Comparison of ENCODE assay signal across 8 mouse cellular contexts in genomic region chr3:86546471-86547250, GRCm38 (mm10). TPM values are rescaled to one million over a fixed set of nuclear protein-coding genes. Genes with fewer than 3 reads are reported as not detected.
DNase-seq lines count a peak whose midpoint lies in the region; ATAC-seq and TF ChIP-seq lines count a peak whose summit lies in the region.

No protein-coding gene starts in this region.

- no peaks in the 10 kb centered on the region for H3K36me3 ChIP-seq in embryonic facial prominence, embryonic 14.5 days (ENCODE audit: control insufficient read depth, insufficient read depth, low read length)
- no peaks in the 10 kb centered on the region for H3K36me3 ChIP-seq in heart, embryonic 13.5 days
- H3K36me3 ChIP-seq in kidney, embryonic 14.5 days (ENCODE audit: control insufficient read depth, insufficient read depth, low read length) = no peaks in the 10 kb centered on the region
- no peaks in the 10 kb centered on the region for H3K36me3 ChIP-seq in liver, embryonic 14.5 days (replicated peaks; ENCODE audit: control insufficient read depth, insufficient read depth, low read depth)
- no peaks in the 10 kb centered on the region for H3K36me3 ChIP-seq in testis, adult 2 months (ENCODE audit: control insufficient read depth, insufficient read depth, low read length)

- H3K4me3 ChIP-seq in embryonic facial prominence, embryonic 14.5 days (ENCODE audit: low read depth, low read length) = peak overlapping the region; percentile 55
- peak overlapping the region; percentile 63 for H3K4me3 ChIP-seq in heart, embryonic 13.5 days
- H3K4me3 ChIP-seq in kidney, embryonic 14.5 days (ENCODE audit: low read length) = peak overlapping the region; percentile 24
- peak overlapping the region; percentile 42 to 44 for H3K4me3 ChIP-seq in liver, embryonic 14.5 days (ENCODE audit: insufficient read depth in 1 of 2, low read depth in 2 of 2, low read length in 2 of 2)
- peak overlapping the region; percentile 65 for H3K4me3 ChIP-seq in testis, adult 2 months (ENCODE audit: control insufficient read depth, low read depth, low read length)

- no peaks in the 10 kb centered on the region for H3K9me3 ChIP-seq in embryonic facial prominence, embryonic 14.5 days (ENCODE audit: control insufficient read depth, low read length)
- no peaks in the 10 kb centered on the region for H3K9me3 ChIP-seq in heart, embryonic 13.5 days
- H3K9me3 ChIP-seq in kidney, embryonic 14.5 days (ENCODE audit: control insufficient read depth, low read length) = no peaks in the 10 kb centered on the region
- H3K9me3 ChIP-seq in liver, embryonic 14.5 days (ENCODE audit: control insufficient read depth, low read length) = no peaks in the 10 kb centered on the region

- no peak for TF ChIP-seq EP300 in liver, embryonic 14.5 days (IDR thresholded peaks at IDR 0.05; ENCODE audit: low read depth)

- peak overlapping the region; percentile 95 for H3K9ac ChIP-seq in embryonic facial prominence, embryonic 14.5 days (ENCODE audit: low read depth, low read length)
- H3K9ac ChIP-seq in heart, embryonic 13.5 days = peak overlapping the region; percentile 81
- H3K9ac ChIP-seq in kidney, embryonic 14.5 days (ENCODE audit: low read depth, low read length) = peak overlapping the region; percentile 5; the same call in 1 of the 2 replicates
- no peak overlapping the region for H3K9ac ChIP-seq in liver, embryonic 14.5 days (replicated peaks)

- H3K27me3 ChIP-seq in embryonic facial prominence, embryonic 14.5 days (replicated peaks; ENCODE audit: control insufficient read depth, insufficient read depth, low read length) = peaks cover 15% of the 10 kb centered on the region; the same call in 1 of the 2 replicates
- peaks cover 35% of the 10 kb centered on the region for H3K27me3 ChIP-seq in heart, embryonic 13.5 days (replicated peaks)
- peaks cover 43% of the 10 kb centered on the region for H3K27me3 ChIP-seq in kidney, embryonic 14.5 days (ENCODE audit: control insufficient read depth, insufficient read depth, low read length)
- H3K27me3 ChIP-seq in liver, embryonic 14.5 days (ENCODE audit: control insufficient read depth, insufficient read depth, low read length) = peaks cover 55% of the 10 kb centered on the region
- no peaks in the 10 kb centered on the region for H3K27me3 ChIP-seq in testis, adult 2 months (ENCODE audit: control insufficient read depth, insufficient read depth, low read length)

- TF ChIP-seq POLR2A in testis, adult 2 months (IDR thresholded peaks at IDR 0.05; ENCODE audit: control insufficient read depth, low read depth, low read length) = no peak

- peak overlapping the region; percentile 56 for H3K4me2 ChIP-seq in embryonic facial prominence, embryonic 14.5 days (ENCODE audit: low read depth, low read length)
- peak overlapping the region; percentile 95 for H3K4me2 ChIP-seq in heart, embryonic 13.5 days
- peak overlapping the region; percentile 35 for H3K4me2 ChIP-seq in kidney, embryonic 14.5 days (replicated peaks; ENCODE audit: low read depth, low read length)
- peak overlapping the region; percentile 49 for H3K4me2 ChIP-seq in liver, embryonic 14.5 days (ENCODE audit: low read depth)

- peaks cover 7% of the 10 kb centered on the region; the same call in 1 of the 2 replicates for H3K4me1 ChIP-seq in embryonic facial prominence, embryonic 14.5 days (ENCODE audit: control insufficient read depth, insufficient read depth, low read length)
- H3K4me1 ChIP-seq in heart, embryonic 13.5 days = peaks cover 36% of the 10 kb centered on the region
- peaks cover 7% of the 10 kb centered on the region; the same call in 1 of the 2 replicates for H3K4me1 ChIP-seq in kidney, embryonic 14.5 days (ENCODE audit: control insufficient read depth, insufficient read depth, low read length)
- H3K4me1 ChIP-seq in liver, embryonic 14.5 days (replicated peaks; ENCODE audit: control insufficient read depth in 2 of 2, insufficient read depth in 2 of 2, low read length in 1 of 2) = no peaks in the 10 kb centered on the region
- peaks cover 8% of the 10 kb centered on the region for H3K4me1 ChIP-seq in testis, adult 2 months (ENCODE audit: control insufficient read depth, insufficient read depth, low read length)

- peak overlapping the region; percentile 99 for H3K27ac ChIP-seq in embryonic facial prominence, embryonic 14.5 days (replicated peaks; ENCODE audit: low read depth, low read length)
- H3K27ac ChIP-seq in heart, embryonic 13.5 days (replicated peaks) = peak overlapping the region; percentile 62
- H3K27ac ChIP-seq in kidney, embryonic 14.5 days (ENCODE audit: low read depth, low read length) = no peak overlapping the region
- H3K27ac ChIP-seq in liver, embryonic 14.5 days = no peak overlapping the region
- no peak overlapping the region for H3K27ac ChIP-seq in testis, adult 2 months (ENCODE audit: control insufficient read depth, insufficient read depth, low read depth, low read length)

- WGBS in embryonic facial prominence, embryonic 14.5 days = under 1% methylated on average over 45 of the region's 45 CpGs
- WGBS in heart, embryonic 13.5 days = 1% methylated on average over 45 of the region's 45 CpGs
- WGBS in kidney, embryonic 14.5 days = 1% methylated on average over 45 of the region's 45 CpGs
- 1% methylated on average over 45 of the region's 45 CpGs for WGBS in liver, embryonic 14.5 days (ENCODE audit: insufficient replicate concordance)

- no peak for ATAC-seq in embryonic facial prominence, embryonic 14.5 days (ENCODE audit: low read depth)
- no peak for ATAC-seq in heart, embryonic 13.5 days (ENCODE audit: extremely low read depth, insufficient number of reproducible peaks, low FRiP score, low TSS enrichment)
- ATAC-seq in kidney, embryonic 14.5 days (ENCODE audit: low FRiP score, low TSS enrichment) = peak; percentile 37
- ATAC-seq in liver, embryonic 14.5 days (ENCODE audit: insufficient read depth) = peak; percentile 39; the same call in 1 of the 2 replicates

- peak; percentile 48 for DNase-seq in CD4-positive helper T cell, adult 2 months (ENCODE audit: low read depth, low spot score)
- peak; percentile 74 for DNase-seq in adrenal gland, postnatal 25 days
- DNase-seq in embryonic facial prominence, embryonic 14.5 days (ENCODE audit: low spot score) = peak; percentile 53
- no peak for DNase-seq in liver, embryonic 14.5 days (ENCODE audit: low read depth in 3 of 3, low spot score in 3 of 3)
- peak; percentile 77 for DNase-seq in neural tube, embryonic 10.5 days (ENCODE audit: extremely low spot score, low spot score)

- TF ChIP-seq CTCF in liver, embryonic 14.5 days (IDR thresholded peaks at IDR 0.05; ENCODE audit: low read depth) = 0 out of 2 replicates have a peak, but pooled peaks have one; percentile 6
- TF ChIP-seq CTCF in testis, adult 2 months (IDR thresholded peaks at IDR 0.05; ENCODE audit: control insufficient read depth, insufficient read depth, insufficient replicate concordance, low read depth, low read length) = no peak

RNA-seq across cellular contexts. Expression of gene Mab21l2, which starts 1.8 kb away (rescaled TPM):
- 10.9 and 11.4 TPM in 2 replicates for total RNA-seq in adrenal gland, postnatal 25 days (2021)
- polyA plus RNA-seq in embryonic facial prominence, embryonic 14.5 days (2014; fragmentation: Nextera tagmentation; extraction: Ambion mirVana) = 33.9 and 45.0 TPM in 2 replicates
- polyA plus RNA-seq in heart, embryonic 13.5 days (2015; fragmentation: Nextera tagmentation; extraction: Ambion mirVana) = 2.4 and 4.3 TPM in 2 replicates
- polyA plus RNA-seq in kidney, embryonic 14.5 days (2014; fragmentation: Nextera tagmentation; extraction: Ambion mirVana) = 0.30 and 0.34 TPM in 2 replicates
- polyA plus RNA-seq in liver, embryonic 14.5 days (2012; rRNA removed) = 0.31 and 0.69 TPM in 2 replicates
- polyA plus RNA-seq in liver, embryonic 14.5 days (2014; fragmentation: Nextera tagmentation; extraction: Ambion mirVana) = 0.15 and 0.23 TPM in 2 replicates
- 0.04 TPM in 1 of 2 replicates, not detected in the other for polyA plus RNA-seq in testis, adult 2 months (2012; rRNA removed)

Comparison
In these comparisons a context has a peak if more than half of its experiments do, and no peak if none do; other contexts are left out.
1. DNase-seq: peak in CD4-positive helper T cell, adult 2 months (single experiment), adrenal gland, postnatal 25 days (single experiment), embryonic facial prominence, embryonic 14.5 days (single experiment) and neural tube, embryonic 10.5 days (single experiment); none in liver, embryonic 14.5 days (0 of 3).
2. ATAC-seq: peak in kidney, embryonic 14.5 days (single experiment) and liver, embryonic 14.5 days (single experiment); none in embryonic facial prominence, embryonic 14.5 days (single experiment) and heart, embryonic 13.5 days (single experiment).
3. H3K27ac ChIP-seq: peak in embryonic facial prominence, embryonic 14.5 days (single experiment) and heart, embryonic 13.5 days (single experiment); none in kidney, embryonic 14.5 days (single experiment), liver, embryonic 14.5 days (single experiment) and testis, adult 2 months (single experiment).
4. H3K4me2 ChIP-seq: peak in every context shown above with its lines; median percentile 95 in heart, embryonic 13.5 days; 56 in embryonic facial prominence, embryonic 14.5 days; 49 in liver, embryonic 14.5 days; 35 in kidney, embryonic 14.5 days.
5. Peak in every context shown above with its lines, with median percentiles within 50 percentile points of each other: H3K4me3 ChIP-seq.